Mouse (Mus musculus): ENCODE measurements around the gene Rnaseh2c.
A peak's percentile ranks its signal among the peaks of the same experiment; 100 is the strongest.

Gene Rnaseh2c

DNA sequence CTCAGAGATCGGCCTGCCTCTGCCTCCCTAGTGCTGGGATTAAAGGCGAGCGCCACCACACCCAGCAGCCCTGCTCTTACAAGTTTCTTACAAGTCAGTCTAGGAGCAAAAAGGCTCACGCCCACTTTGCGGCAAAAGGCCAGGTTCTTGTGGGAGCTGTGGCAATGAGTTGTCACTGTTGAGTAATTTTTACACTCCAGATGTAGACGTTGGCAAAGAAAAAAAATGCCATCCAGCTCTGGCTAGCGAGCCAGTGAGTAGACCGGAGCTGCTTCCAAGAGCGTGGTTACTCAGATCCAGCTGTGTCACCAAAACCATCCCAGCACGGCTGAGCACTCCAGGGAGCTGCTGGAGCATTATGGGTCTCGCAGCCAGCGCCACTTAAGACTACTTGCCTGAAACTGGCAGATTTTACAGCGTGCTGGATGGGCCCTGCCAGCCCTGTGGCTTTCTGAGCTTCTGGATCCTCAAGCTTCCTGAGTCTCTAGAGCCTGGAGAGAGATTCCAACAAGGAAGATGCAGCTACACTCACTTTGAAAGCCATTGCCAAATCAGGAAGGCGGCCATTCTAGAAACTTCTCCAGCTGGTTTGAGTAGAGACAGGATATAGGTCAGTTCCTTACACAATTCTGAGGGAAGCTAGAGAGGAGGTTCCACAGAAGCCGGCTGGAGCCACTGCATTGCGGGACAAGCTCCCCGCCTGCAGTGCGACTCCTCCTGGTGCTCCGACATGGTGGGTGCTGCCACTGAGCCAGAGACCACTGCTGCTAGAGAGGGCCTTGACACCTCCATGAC, 29.1 kb upstream of the Rnaseh2c start:
- DNase-seq (ENCODE audit: low read depth, low spot score) = no peak

DNA sequence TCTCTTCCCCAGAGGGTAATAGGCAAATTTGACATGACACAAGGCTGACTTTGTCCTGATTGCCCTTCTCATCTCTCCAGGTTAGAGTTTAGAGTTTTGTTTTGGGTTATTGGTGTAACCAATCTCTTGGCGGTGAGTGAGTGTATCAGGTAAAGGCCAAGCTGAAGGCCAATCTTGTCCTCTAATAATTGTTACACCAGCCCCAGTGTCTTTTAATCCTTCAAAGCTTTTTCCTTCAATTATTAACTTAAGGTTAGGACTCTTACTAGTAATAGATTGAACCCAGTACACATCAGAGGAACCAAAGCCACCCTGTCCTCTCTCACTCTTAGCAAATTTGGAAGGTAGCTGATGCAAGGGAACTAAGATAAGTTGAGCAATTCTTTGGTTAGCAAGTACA, 26.3 kb upstream of the Rnaseh2c start:
- DNase-seq (ENCODE audit: low read depth, low spot score) = no peak

DNA sequence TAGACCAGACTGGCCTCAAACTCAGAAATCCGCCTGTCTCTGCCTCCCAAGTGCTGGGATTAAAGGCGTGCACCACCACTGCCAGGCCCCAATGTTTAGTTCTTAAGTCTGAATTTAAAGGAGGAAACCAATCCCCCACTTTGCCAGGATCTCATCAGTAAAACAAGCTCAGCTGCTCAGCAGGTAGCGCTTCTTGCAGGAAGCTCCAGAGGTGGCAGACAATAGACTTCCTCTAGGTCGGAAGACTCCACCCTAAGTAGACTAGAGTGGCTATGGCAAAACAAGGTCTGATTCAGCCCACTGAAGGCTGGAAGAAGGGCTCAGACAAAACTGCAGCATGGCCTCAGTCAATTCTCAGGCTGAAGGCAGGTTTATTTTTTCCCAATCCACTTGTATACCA, 21.7 kb upstream of the Rnaseh2c start:
- no peak for DNase-seq (ENCODE audit: low read depth, low spot score)

GRCm38 (mm10) chr19:5580776-5581175, 20.9 kb upstream of the Rnaseh2c start:
- DNase-seq (ENCODE audit: low read depth, low spot score) = no peak

DNA sequence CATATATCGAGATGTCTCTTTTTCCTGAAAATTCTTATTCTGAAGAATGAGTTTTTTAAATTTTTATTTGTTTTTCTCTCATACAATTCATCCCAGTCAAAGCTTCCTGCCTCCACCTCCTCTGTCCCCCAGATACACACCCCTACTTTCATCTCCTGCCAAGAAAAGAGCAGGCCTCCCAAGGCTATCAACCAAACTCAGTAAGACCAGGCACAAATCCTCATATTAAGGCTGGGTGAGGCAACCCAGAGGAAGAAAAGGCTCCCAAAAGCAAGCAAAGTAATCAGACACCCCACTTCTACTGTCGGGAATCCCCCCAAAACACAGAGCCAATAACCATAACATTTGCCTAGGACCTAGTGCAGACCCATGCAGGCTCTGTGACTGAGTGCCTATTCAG, 19.7 kb upstream of the Rnaseh2c start:
- no peak for DNase-seq (ENCODE audit: low read depth, low spot score)

GRCm38 (mm10) chr19:5589159-5589558, 12.5 kb upstream of the Rnaseh2c start:
- DNase-seq (ENCODE audit: low read depth, low spot score) = no peak

DNA sequence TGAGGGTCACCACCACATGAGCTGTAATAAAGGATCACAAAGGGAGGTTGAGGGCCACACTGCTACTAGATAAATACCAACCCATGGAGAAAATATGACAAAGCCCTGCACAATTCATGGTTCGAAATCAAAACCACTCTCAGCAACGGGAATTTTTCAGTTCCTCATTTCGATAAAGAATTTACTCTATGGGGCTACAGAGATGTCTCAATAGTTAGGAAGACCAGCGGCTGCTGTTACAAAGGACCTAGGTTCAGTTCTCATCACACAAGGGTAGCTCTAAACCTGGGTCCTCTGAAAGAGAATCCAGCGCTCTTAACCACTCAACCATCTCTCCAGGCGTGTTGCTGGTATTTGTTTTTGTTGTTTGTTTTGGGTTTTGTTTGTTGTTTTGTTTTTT, 9.8 kb upstream of the Rnaseh2c start:
- no peak for DNase-seq (ENCODE audit: low read depth, low spot score)

- no peak for DNase-seq (ENCODE audit: low read depth, low spot score)
These were observed 2.4 kb upstream of the Rnaseh2c start for GRCm38 (mm10) chr19:5599224-5599623.

- no peak for DNase-seq (ENCODE audit: low read depth, low spot score)
These were observed 2.0 kb downstream of the Rnaseh2c start for GRCm38 (mm10) chr19:5603664-5604063.

GRCm38 (mm10) chr19:5605126-5605525, 3.5 kb downstream of the Rnaseh2c start:
- DNase-seq (ENCODE audit: low read depth, low spot score) = no peak

GRCm38 (mm10) chr19:5606196-5606595, 4.5 kb downstream of the Rnaseh2c start:
- no peak for DNase-seq (ENCODE audit: low read depth, low spot score)

DNA sequence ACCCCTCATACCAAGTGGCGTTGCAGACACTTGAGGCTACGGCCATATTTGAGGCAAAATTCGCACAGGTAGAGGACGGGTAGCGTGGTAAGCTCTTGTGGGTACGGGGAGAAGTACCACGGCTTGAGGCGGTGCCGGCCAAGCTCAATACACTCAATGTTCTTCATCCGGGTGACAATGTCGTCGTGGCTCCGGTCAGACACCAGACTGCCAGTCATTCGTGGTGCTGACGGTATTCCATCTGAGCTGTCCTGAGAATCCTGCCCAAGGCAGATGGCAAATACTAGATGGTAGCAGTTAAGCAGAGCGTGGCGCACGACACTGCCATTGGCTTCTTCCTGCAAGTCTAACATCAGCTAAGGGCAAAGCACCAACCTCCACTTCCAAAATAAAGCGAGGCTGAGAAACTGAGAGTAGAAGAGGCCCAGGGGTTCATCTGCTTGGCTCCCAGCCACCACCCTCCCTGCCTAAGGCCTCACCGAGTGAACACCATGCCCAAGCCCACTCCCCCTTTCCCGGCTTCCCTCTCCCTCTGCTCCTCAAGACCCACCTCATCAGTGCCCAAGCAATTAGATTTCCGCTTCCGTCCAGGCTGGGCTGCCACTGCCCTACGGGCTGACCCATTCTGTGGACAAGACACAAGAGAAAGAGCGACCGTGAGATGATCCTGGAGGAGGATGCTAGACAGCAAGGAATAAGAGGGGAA, 6.2 kb downstream of the Rnaseh2c start:
- no peak for DNase-seq (ENCODE audit: low read depth, low spot score)

GRCm38 (mm10) chr19:5608707-5609106, 7.0 kb downstream of the Rnaseh2c start:
- DNase-seq (ENCODE audit: low read depth, low spot score) = no peak

DNA sequence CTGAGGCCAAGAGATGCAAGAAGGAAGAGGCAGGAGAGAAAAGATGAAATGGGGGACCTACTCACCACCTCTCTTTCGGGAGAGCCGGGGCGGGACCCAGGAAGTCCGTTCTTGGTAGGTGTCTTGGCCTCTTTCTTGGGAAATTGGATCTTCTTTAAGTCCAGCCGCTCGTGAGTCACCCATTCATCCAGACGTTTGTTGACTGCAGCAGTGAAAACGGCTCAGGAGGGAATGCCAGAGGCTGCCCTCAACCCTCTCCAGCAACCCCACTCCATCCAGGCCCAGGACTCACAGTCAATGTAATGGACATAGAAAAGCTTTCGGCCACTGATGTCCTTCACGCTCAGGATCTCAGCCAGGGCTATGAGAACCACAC, 7.5 kb downstream of the Rnaseh2c start:
- no peak for DNase-seq (ENCODE audit: low read depth, low spot score)

- DNase-seq (ENCODE audit: low read depth, low spot score) = peak; percentile 93
These were observed 8.1 kb downstream of the Rnaseh2c start, which contains the start of gene Kat5 for GRCm38 (mm10) chr19:5609547-5610404. TSS of gene Kat5 (minus strand) at chr19:5610237.

DNA sequence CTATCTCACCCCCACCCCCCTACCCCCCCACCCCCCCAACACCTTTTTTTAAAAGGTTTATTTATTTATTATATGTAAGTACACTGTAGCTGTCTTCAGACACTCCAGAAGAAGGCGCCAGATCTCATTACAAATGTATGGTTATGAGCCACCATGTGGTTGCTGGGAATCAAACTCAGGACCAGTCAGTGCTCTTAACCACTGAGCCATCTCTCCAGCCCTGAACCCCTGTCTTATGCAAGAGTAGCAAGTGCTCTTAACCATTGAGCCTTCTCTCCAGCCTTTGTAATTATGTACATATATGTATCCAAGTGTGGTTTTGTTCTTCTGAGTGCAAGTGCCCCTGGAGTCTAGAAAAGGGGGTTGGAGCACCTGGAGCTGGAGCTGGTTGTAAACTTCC, 10.3 kb downstream of the Rnaseh2c start:
- DNase-seq (ENCODE audit: low read depth, low spot score) = no peak

- no peak for DNase-seq (ENCODE audit: low read depth, low spot score)
These were observed 11.2 kb downstream of the Rnaseh2c start for GRCm38 (mm10) chr19:5612762-5613411.

GRCm38 (mm10) chr19:5614953-5615352, 13.3 kb downstream of the Rnaseh2c start:
- DNase-seq (ENCODE audit: low read depth, low spot score) = no peak

DNA sequence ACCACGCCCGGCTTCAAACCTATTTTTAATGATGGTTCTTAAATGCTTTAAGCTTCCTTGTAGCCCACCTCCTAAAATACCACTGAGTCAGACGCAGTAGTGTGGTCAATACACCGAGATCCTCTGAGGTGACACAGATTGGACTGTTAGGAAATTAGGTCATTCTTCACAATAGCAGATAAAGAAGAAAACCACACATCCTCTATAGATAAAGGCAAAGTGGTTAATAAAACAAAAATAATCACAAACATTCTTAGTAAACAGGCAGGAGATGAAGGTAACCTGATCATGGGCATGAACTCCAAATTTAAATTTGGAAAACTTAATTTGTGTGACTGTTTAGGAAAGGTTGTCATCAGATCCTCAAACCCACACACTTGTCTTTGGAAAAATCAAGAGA, 18.3 kb downstream of the Rnaseh2c start:
- DNase-seq (ENCODE audit: low read depth, low spot score) = no peak

- DNase-seq (ENCODE audit: low read depth, low spot score) = no peak
These were observed 20.2 kb downstream of the Rnaseh2c start for GRCm38 (mm10) chr19:5621884-5622283.

DNA sequence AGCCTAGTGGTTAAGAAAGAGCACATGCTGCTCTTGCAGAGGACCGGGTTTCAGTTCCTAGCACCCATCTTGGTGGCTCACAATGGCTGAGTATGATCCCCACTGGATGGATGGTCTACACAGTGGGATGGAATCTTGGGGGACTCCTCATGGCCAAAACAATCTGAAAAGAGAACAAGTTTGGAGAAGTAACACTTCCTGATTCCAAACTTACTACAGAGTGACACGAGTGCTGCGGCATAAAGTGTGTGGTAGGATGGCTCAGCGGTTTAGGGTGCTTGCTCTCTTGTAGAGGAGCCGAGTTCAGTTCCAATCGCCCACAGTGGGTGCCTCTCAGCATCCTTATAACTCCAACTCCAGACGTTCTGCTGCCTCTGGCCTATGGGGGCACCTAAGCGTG, 23.6 kb downstream of the Rnaseh2c start:
- no peak for DNase-seq (ENCODE audit: low read depth, low spot score)

DNA sequence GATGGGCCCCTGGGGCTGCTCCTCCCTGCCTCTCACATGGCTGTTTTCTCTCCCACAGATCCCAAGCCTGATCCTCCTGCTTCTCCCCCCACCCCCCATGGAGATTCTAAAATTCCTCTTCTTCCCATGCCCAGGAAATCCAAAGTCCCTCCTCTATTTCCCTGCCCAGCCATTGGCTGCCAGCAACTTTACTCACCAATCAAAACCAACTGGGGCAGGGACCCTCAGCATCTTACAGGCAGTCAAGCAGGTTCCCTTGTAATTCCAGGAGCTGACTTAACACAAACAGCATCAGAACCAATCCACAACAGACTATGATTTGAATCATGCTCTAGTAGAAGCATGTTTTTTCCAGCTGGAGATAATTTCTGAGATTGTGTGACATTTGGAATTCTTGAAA, 28.2 kb downstream of the Rnaseh2c start:
- no peak for DNase-seq (ENCODE audit: low read depth, low spot score)

All from mesoderm, embryonic 11.5 days (tissue).